Mouse (Mus musculus): ENCODE measurements around the gene Rgl3.

Gene Rgl3

GRCm38 (mm10) chr9:21989230-21990110, at the start of gene Rgl3:
Gene Rgl3 (minus strand): TSS chr9:21989446.
- peak; percentile 29 to 33 for DNase-seq

- DNase-seq, result no peak
Measured at GRCm38 (mm10) chr9:22037826-22038225, 48.6 kb upstream of the Rgl3 start.

GRCm38 (mm10) chr9:22035300-22036044, 46.2 kb upstream of the Rgl3 start:
- DNase-seq, result no peak

- no peak for DNase-seq
Measured at GRCm38 (mm10) chr9:22030386-22030785, 41.1 kb upstream of the Rgl3 start.

GRCm38 (mm10) chr9:22028467-22028866, 39.2 kb upstream of the Rgl3 start:
- no peak for DNase-seq

GRCm38 (mm10) chr9:22024592-22024991, 35.3 kb upstream of the Rgl3 start:
- DNase-seq, result no peak

- DNase-seq, result no peak
Measured at GRCm38 (mm10) chr9:22017208-22017825, 28.1 kb upstream of the Rgl3 start.

GRCm38 (mm10) chr9:22016245-22016644, 27.0 kb upstream of the Rgl3 start:
- DNase-seq, result no peak

- no peak for DNase-seq
Measured at GRCm38 (mm10) chr9:22012731-22013130, 23.5 kb upstream of the Rgl3 start.

- DNase-seq, result no peak
Measured at GRCm38 (mm10) chr9:22011055-22011454, 21.8 kb upstream of the Rgl3 start.

GRCm38 (mm10) chr9:22004546-22004945, 15.3 kb upstream of the Rgl3 start:
- DNase-seq, result no peak

GRCm38 (mm10) chr9:22003163-22003554, 13.9 kb upstream of the Rgl3 start:
- no peak for DNase-seq

- DNase-seq, result peak; percentile 95 to 98
Measured at GRCm38 (mm10) chr9:22002194-22003162, 13.2 kb upstream of the Rgl3 start, which contains the start of the genes Ccdc151 and Prkcsh. Gene Ccdc151 (minus strand): TSS chr9:22002634. Gene Prkcsh (plus strand): TSS chr9:22002806.

- no peak for DNase-seq
Measured at GRCm38 (mm10) chr9:22001633-22002032, 12.4 kb upstream of the Rgl3 start.

GRCm38 (mm10) chr9:22000296-22000695, 11.1 kb upstream of the Rgl3 start:
- DNase-seq, result no peak

- DNase-seq, result no peak
Measured at GRCm38 (mm10) chr9:21996178-21996867, 7.1 kb upstream of the Rgl3 start.

- DNase-seq, result no peak
Measured at GRCm38 (mm10) chr9:21992227-21992626, 3.0 kb upstream of the Rgl3 start.

- DNase-seq, result peak; percentile 43 to 44
Measured at GRCm38 (mm10) chr9:21988421-21989101, 685 bp downstream of the Rgl3 start.

- DNase-seq, result no peak
Measured at GRCm38 (mm10) chr9:21987592-21988342, 1.5 kb downstream of the Rgl3 start.

- DNase-seq, result no peak
Measured at GRCm38 (mm10) chr9:21983911-21984310, 5.3 kb downstream of the Rgl3 start.
